Mouse (Mus musculus) induced T-regulatory cell, adult 2 months (primary cell): ENCODE data around the gene Slc17a2.
"Not testable (repeated sequence)": the region's sequence is repeated elsewhere in the genome, so short reads cannot be mapped to it uniquely, and the experiment has no call there.

Source experiments
- DNase-seq: peaks from one replicate; pipeline ENCODE4 v3.0.0-alpha.2; 2012; ENCODE audit warnings: low read depth

The Slc17a2 gene

GRCm38 (mm10) chr13:23806422-23807052 lies at the start of gene Slc17a2:
Gene Slc17a2 (plus strand): TSS chr13:23806993.
- no peak for DNase-seq

- DNase-seq, result peak; percentile 69
Observed at GRCm38 (mm10) chr13:23757211-23757773, 49.5 kb upstream of the Slc17a2 start.

GRCm38 (mm10) chr13:23757921-23758320 lies 48.9 kb upstream of the Slc17a2 start:
- DNase-seq, result peak; percentile 23

GRCm38 (mm10) chr13:23759251-23759771 lies 47.5 kb upstream of the Slc17a2 start:
- peak; percentile 18 for DNase-seq

- no peak for DNase-seq
Observed at GRCm38 (mm10) chr13:23759916-23760239, 46.9 kb upstream of the Slc17a2 start.

DNA sequence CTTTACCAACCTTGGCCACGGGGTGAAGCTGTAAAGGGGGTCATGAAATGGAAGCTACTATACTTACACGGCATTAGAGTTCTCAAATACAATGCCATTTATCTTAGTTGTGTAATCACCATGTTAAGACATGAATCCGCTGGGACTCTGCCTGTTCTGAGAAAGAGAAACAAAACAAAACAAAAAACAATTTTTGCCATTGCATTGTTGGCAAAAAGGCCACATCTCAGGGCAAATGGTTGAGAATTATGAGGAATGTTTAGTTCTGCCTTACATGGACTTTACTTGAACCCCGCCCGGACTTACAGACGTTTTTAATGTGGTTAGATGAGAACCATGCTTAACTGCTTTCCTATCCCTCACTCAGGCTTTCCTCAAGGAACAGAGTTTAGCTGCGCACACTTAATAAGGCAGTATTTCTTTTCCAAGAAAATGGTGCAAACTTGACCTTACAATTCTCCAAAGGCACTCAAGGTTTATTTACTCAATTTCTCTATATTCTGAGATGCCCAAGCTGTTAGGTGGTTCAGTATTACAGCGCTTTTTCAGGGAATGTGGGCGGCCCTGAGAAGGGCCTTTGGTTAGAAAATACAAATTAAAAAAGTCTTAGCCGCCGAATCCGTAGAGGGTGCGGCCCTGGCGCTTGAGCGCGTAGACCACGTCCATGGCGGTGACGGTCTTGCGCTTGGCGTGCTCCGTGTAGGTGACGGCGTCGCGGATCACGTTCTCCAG lies 46.4 kb upstream of the Slc17a2 start:
- DNase-seq, result peak; percentile 78

DNA sequence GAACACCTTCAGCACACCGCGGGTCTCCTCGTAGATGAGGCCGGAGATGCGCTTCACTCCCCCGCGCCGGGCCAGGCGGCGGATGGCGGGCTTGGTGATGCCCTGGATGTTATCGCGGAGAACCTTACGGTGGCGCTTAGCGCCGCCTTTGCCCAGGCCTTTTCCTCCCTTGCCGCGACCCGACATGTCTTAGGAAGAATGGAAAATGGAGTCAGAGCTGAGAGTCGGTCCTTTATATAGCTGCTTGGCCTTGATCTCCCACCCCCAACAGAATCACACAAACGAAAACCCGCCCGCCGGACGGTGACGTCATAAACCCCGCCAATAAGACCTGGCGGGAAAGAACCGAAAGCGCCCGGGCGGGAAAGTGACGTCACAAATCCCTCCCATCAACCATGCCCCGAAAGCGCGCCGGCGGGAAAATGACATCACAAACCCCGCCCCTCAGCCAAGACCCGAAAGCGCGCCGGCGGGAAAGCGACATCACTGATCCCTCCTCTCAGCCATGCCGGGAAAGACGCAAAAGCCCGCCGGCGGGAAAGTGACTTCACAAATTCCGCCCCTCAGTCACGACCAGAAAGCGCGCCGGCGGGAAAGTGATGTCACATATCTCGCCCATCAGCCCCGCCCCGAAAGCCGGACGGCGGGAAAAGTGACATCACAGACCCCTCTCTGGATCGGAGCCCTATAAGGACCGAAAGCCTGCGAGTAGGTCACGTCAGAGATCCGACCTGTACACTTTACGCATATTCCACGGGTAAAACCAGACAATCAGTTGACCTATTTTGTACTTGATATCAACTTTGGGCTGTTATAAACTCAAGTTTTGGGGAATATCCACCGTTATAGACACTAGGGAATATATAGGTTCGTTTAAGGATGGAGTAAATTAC lies 45.6 kb upstream of the Slc17a2 start, which contains the start of gene Hist1h4a:
Hist1h4a (minus strand) TSS at position 259 of the 893 bp plus-strand sequence.
- DNase-seq, result peak; percentile 100

- peak; percentile 92 for DNase-seq
Observed at GRCm38 (mm10) chr13:23761871-23762821, 44.6 kb upstream of the Slc17a2 start, which contains the start of gene Hist1h3a. Gene Hist1h3a (minus strand): TSS chr13:23762386.

GRCm38 (mm10) chr13:23763242-23763585 lies 43.6 kb upstream of the Slc17a2 start:
- DNase-seq, result no peak

- peak; percentile 93 for DNase-seq
Observed at GRCm38 (mm10) chr13:23763586-23764323, 43.0 kb upstream of the Slc17a2 start, which contains the start of gene Hist1h1a. Gene Hist1h1a (plus strand): TSS chr13:23763666.

- DNase-seq, result peak; percentile 10
Observed at GRCm38 (mm10) chr13:23764324-23765171, 42.2 kb upstream of the Slc17a2 start.

DNA sequence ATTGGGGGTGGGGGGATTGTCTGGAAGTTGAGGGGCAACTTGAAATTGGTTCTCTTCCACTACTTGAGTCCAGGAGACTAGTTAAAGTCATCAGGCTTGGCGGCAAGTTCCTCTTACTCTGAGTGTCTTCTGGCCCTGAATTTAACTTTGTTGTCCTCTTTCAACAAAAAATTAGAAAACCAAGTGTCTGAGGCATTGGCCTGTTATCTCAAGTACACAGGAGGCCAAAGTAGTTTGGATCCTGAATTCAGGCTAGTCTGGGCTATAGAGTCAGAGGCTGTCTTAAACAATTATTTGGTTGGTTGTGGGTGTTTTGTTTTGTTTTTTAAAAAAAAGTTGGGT lies 41.6 kb upstream of the Slc17a2 start:
- DNase-seq, result peak; percentile 14

- DNase-seq, result no peak
Observed at GRCm38 (mm10) chr13:23766772-23767171, 40.0 kb upstream of the Slc17a2 start.

DNA sequence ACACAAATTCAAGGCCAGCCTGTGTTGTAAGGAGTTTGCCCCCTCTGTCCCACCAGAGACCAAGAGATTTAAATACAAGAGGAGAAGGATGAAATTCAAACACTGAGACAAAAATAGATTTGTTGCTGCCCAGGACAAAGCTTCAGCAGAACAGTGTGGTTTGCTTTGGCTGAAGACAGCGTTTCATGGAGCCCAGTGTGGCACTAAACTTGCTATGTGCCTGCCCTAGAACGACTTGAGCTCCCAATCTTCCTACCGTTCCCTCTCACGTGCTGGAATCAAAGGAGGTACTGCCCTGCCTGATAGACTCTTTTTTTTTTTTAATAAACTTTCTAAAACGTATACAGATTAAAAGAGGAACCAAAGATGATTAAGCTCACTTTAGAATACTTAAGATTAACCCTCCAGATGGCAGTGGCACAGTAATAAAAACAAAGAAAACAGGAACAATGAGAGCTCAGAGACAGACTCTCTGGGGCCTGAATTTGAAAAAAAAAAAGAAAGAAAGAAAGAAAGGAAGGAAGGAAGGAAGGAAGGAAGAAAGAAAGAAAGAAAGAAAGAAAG lies 37.9 kb upstream of the Slc17a2 start:
- DNase-seq, result no peak

DNA sequence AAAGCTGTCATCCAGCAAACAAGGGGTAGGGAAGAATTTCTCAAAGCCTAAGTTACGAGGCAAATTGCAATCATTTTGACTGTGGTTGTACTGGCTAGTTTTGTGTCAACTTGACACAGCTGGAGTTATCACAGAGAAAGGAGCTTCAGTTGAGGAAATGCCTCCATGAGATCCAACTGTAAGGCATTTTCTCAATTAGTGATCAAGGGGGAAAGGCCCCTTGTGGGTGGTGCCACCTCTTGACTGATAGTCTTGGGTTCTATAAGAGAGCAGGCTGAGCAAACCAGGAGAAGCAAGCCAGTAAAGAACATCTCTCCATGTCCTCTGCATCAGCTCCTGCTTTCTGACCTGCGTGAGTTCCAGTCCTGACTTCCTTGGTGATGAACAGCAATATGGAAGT lies 37.2 kb upstream of the Slc17a2 start, which contains the start of gene Trim38:
Trim38 (plus strand) TSS at position 301 of the 400 bp plus-strand sequence.
- not testable (repeated sequence) for DNase-seq

- DNase-seq, result no peak
Observed at GRCm38 (mm10) chr13:23772561-23773313, 34.1 kb upstream of the Slc17a2 start.

DNA sequence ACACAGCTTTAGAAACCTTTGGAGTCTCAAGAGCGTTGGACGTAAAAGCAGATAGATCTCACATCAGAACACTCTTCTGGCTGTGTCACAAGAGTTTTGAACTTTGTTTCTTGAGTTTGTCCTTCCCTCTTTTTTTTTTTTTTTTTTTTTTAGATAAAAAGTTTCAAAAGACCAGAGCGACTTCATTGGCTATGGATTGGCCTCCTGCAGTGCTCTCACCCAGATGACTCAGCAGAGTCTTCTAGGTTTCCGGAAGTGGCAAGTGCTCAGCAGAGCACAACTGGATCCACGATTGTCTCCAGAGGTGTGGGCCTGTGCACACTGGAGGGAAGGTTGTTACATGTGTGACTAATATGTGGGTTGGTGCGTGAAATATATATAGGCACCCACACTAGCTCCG lies 28.5 kb upstream of the Slc17a2 start:
- DNase-seq, result no peak

- DNase-seq, result no peak
Observed at GRCm38 (mm10) chr13:23779025-23779424, 27.8 kb upstream of the Slc17a2 start.
